Mouse (Mus musculus) embryonic facial prominence, embryonic 12.5 days (tissue): ENCODE results near the gene Efcab2. TPM values are rescaled to one million over a fixed set of nuclear protein-coding genes. Genes with fewer than 3 reads are reported as not detected.

Experiments used
- ATAC-seq: fragments of 200-750 bp; cut with Nextera tagmentation; 2 replicates; pipeline ENCODE4 v1.8.0; 2017; ENCODE audit not compliant: insufficient number of reproducible peaks, insufficient read depth, low FRiP score, low TSS enrichment
- H3K27ac ChIP-seq: fragments of 300-500 bp; sonication (generic); 2 replicates; pipeline ENCODE4 v1.5.1; 2016; ENCODE audit warnings: mild to moderate bottlenecking
- H3K27me3 ChIP-seq: fragments of 300-500 bp; sonication (generic); 2 replicates; pipeline ENCODE4 v1.6.1; 2016; ENCODE audit warnings: mild to moderate bottlenecking, moderate library complexity
- H3K36me3 ChIP-seq: fragments of 300-500 bp; sonication (generic); 2 replicates; pipeline ENCODE4 v1.6.1; 2016; ENCODE audit warnings: mild to moderate bottlenecking
- H3K4me1 ChIP-seq: fragments of 300-500 bp; sonication (generic); 2 replicates; pipeline ENCODE4 v1.6.1; 2016
- H3K4me2 ChIP-seq: fragments of 300-500 bp; sonication (generic); replicated peaks from 2 replicates; pipeline ENCODE4 v1.6.1; 2016; ENCODE audit warnings: mild to moderate bottlenecking, moderate library complexity
- H3K4me3 ChIP-seq: fragments of 300-500 bp; sonication (generic); 2 replicates; pipeline ENCODE4 v1.5.1; 2016; ENCODE audit warnings: mild to moderate bottlenecking
- H3K9ac ChIP-seq: fragments of 300-500 bp; sonication (generic); 2 replicates; pipeline ENCODE4 v1.6.1; 2016; ENCODE audit warnings: mild to moderate bottlenecking, moderate library complexity
- H3K9me3 ChIP-seq: fragments of 300-500 bp; sonication (generic); 2 replicates; pipeline ENCODE4 v1.6.1; 2016; ENCODE audit warnings: mild to moderate bottlenecking, moderate library complexity
- WGBS: fragments of 180-500 bp; shearing (Covaris S2); methylation state at CpG from one replicate; pipeline ENCODE4 v1.1.7; 2016; 5-methylcytosine and 5-hydroxymethylcytosine counted together
- polyA plus RNA-seq: library from polyadenylated mRNA; unstranded; fragments of >200 nt; fragmentation: Nextera tagmentation; extraction: Ambion mirVana; gene quantifications from 2 replicates; pipeline ENCODE4 v1.2.1, GENCODE M21; 2016

The Efcab2 gene
- polyA plus RNA-seq, 1 experiment from 2014 or later, result 5.8 TPM

DNA sequence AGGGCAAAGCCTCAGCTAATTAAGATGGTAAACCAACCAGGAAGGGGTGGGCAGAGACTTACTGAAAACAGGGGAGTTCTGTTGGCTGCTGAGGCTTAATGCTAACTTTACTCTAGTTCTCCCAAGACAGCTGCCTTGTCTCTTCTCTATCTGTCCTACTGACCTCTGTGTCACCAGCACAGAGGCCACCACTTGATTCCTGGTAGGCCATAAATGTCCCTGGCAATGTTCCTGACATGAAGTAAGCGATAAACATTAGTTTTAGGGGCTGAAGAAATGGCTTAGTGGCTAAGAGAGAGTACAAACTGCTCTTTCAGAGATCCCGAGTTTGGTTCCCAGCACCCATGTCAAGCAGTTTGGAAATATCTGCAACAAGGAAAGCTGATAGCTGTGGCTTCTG is 29.0 kb upstream of the Efcab2 start:
- H3K4me1 ChIP-seq, result no peaks in the 10 kb centered on the region
- no peak overlapping the region for H3K9ac ChIP-seq
- H3K27me3 ChIP-seq, result no peaks in the 10 kb centered on the region
- no peak for ATAC-seq
- H3K9me3 ChIP-seq, result no peaks in the 10 kb centered on the region
- no peak overlapping the region for H3K27ac ChIP-seq
- H3K4me3 ChIP-seq, result no peak overlapping the region
- WGBS, result 69% methylated on average over 2 of the region's 2 CpGs
- no peaks in the 10 kb centered on the region for H3K36me3 ChIP-seq
- H3K4me2 ChIP-seq, result no peak overlapping the region

DNA sequence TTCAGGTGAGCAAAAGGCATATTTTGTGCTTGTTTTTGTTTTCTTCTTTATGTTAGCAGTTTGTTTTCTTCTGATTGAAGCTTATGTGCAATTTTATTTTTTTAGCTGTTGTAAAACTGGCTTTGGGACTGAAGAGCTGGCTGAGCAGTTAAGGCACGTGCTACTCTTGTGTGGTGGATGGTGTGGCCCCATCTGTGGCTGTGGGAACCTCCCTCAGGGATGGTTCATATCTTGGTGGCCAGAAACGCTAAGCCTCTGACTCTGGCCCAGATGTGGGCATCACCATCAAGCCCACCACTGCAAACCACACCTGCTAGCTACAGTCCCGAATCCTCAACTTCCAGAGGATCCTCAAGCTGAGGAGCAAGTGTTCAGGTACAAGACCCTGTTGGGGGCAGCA is 27.8 kb upstream of the Efcab2 start:
- Histone ChIP-seq H3K27ac (no peak overlapping the region), H3K4me1 (no peaks in the 10 kb centered on the region), H3K27me3 (no peaks in the 10 kb centered on the region), H3K4me3 (no peak overlapping the region), H3K36me3 (no peaks in the 10 kb centered on the region), H3K9ac (no peak overlapping the region), H3K9me3 (no peaks in the 10 kb centered on the region), H3K4me2 (no peak overlapping the region)
- 77% methylated on average over 3 of the region's 3 CpGs for WGBS
- ATAC-seq, result no peak

DNA sequence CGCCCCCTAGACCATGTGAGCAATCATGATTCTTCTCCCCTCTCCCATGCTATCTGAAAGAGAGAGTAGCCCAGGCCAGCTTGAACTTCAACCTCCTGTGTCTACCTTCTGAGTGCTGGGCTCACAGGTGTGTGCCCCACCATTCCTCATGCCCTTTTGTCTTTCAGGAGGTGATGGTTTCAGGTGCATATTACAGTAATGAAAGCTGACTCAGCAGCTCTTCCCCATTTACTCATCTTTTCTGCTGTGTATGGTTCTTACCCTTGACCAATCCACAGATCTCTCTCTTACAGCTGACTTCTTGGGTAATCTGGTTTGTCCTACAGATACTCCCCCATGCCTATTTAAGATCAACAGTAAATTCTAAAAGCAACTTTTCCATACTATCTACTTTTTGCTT is 26.7 kb upstream of the Efcab2 start:
- Histone ChIP-seq H3K4me2 (no peak overlapping the region), H3K27ac (no peak overlapping the region), H3K4me1 (no peaks in the 10 kb centered on the region), H3K4me3 (no peak overlapping the region), H3K36me3 (no peaks in the 10 kb centered on the region), H3K27me3 (no peaks in the 10 kb centered on the region), H3K9ac (no peak overlapping the region), H3K9me3 (no peaks in the 10 kb centered on the region)
- WGBS, result 90% methylated on average over 1 of the region's 1 CpGs
- no peak for ATAC-seq

DNA sequence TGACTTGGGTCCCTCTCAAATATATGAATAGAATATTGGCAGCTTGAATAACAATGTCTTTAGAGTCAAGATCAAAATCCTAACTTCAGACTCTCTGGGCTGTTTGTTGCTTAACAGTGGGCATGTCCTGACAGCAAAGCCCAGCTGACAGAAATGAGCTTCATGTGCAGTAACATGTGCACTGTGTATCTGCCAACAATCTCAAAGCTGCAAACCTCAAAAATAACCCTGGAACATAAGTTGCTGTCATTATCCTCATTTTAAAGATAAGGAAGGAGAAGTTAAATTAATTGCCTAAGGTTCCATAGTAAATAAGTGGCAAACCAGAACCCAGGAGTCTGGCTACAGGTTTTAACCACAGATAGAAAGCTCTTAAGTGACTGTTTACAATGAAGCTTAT is 23.7 kb upstream of the Efcab2 start:
- Histone ChIP-seq H3K27ac (no peak overlapping the region), H3K27me3 (no peaks in the 10 kb centered on the region), H3K9me3 (no peaks in the 10 kb centered on the region), H3K36me3 (no peaks in the 10 kb centered on the region), H3K9ac (no peak overlapping the region), H3K4me1 (no peaks in the 10 kb centered on the region), H3K4me3 (no peak overlapping the region), H3K4me2 (no peak overlapping the region)
- no peak for ATAC-seq

DNA sequence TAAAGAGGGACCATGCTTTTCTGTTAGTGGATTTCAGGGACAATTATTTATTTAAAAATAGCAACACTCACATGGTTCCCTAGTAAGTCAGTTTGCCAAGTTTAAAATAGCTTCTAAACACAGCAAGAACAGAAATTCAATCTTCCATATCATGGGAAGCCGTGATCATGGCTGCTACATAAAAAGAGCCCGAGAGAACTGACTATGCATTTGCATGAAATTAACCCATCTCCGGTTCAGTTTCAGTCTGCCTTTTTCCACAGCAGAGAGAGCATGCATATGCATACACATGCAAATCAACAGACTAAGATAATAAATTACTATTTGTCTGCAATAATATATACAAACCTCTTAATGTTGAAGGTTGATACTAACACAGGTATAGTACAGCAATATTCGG is 17.1 kb upstream of the Efcab2 start:
- Histone ChIP-seq H3K27ac (no peak overlapping the region), H3K27me3 (no peaks in the 10 kb centered on the region), H3K4me3 (no peak overlapping the region), H3K4me1 (no peaks in the 10 kb centered on the region), H3K9ac (no peak overlapping the region), H3K9me3 (no peaks in the 10 kb centered on the region), H3K36me3 (no peaks in the 10 kb centered on the region), H3K4me2 (no peak overlapping the region)
- ATAC-seq, result no peak
- WGBS, result 75% methylated on average over 4 of the region's 4 CpGs

DNA sequence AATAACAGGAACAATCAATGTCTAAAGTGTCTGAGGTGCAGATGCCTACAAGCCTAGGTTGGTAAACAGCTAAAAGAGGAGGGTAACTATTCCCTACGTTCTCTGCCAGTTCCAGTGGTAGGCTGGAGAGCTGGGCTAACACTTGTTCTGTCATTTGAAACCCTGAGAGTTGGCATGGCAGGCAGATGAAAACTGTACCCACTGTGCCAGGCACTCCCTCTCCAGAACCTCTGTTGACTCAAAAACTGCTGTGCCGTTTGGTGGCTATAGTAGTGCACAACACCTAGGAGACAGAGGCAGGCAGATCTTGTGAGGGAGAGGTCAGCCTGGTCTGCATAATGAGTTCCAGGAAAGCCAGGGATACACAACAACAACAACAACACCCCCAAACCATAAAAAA is 16.5 kb upstream of the Efcab2 start:
- H3K36me3 ChIP-seq, result no peaks in the 10 kb centered on the region
- 83% methylated on average over 2 of the region's 2 CpGs for WGBS

DNA sequence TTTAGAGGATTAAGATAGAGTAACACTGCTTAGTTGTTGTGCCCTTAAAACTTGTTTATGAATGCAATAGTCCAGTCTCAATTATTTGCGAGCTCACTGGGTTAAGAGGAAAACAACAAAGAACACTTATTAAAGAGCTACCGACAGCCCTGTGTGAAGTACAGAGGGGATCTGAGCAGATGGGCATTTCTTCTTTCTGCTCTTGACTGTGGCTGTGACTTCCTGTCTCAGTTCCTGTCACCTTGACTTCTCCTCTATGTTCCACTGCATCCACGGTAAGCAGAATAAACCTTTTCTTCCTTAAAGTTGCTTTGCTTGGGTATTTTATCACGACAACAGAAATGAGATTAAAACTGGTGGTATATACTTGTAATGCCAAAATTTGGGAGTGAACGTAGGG is 12.9 kb upstream of the Efcab2 start:
- no peak overlapping the region for H3K4me3 ChIP-seq
- H3K9ac ChIP-seq, result no peak overlapping the region
- no peaks in the 10 kb centered on the region for H3K36me3 ChIP-seq
- no peak overlapping the region for H3K4me2 ChIP-seq
- H3K9me3 ChIP-seq, result no peaks in the 10 kb centered on the region
- no peak overlapping the region for H3K27ac ChIP-seq
- H3K27me3 ChIP-seq, result no peaks in the 10 kb centered on the region
- ATAC-seq, result no peak
- no peaks in the 10 kb centered on the region for H3K4me1 ChIP-seq
- WGBS, result 74% methylated on average over 5 of the region's 5 CpGs

More for the DNA sequence above, 16.5 kb upstream of the Efcab2 start:
- H3K4me2 ChIP-seq, result no peak overlapping the region
- no peak overlapping the region for H3K27ac ChIP-seq
- no peak overlapping the region for H3K9ac ChIP-seq
- H3K27me3 ChIP-seq, result no peaks in the 10 kb centered on the region
- no peak overlapping the region for H3K4me3 ChIP-seq
- ATAC-seq, result no peak
- H3K9me3 ChIP-seq, result no peaks in the 10 kb centered on the region
- H3K4me1 ChIP-seq, result no peaks in the 10 kb centered on the region

DNA sequence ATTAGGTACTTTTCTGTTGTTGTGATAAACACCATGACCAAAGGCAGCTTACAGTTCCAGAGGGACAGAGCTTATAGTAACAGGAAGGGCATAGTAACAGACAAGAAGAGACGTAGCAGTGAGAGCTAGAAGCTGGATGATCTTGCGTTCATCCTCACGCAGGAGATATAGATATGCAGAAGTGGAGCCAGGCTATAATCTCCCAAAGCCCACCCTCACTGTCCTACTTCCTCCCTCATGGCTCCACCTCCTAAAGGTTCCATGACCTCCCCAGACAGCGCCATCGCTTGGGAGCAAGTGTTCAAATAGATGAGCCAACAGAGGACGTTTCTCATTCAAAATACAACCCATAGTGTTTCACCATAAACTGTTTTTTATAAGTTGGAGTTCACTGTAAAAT is 10.8 kb upstream of the Efcab2 start:
- no peaks in the 10 kb centered on the region for H3K36me3 ChIP-seq
- H3K27me3 ChIP-seq, result no peaks in the 10 kb centered on the region
- no peak overlapping the region for H3K4me2 ChIP-seq
- no peak overlapping the region for H3K4me3 ChIP-seq
- WGBS, result 82% methylated on average over 6 of the region's 6 CpGs
- no peak overlapping the region for H3K27ac ChIP-seq
- no peak for ATAC-seq
- H3K4me1 ChIP-seq, result no peaks in the 10 kb centered on the region
- no peaks in the 10 kb centered on the region for H3K9me3 ChIP-seq
- no peak overlapping the region for H3K9ac ChIP-seq

DNA sequence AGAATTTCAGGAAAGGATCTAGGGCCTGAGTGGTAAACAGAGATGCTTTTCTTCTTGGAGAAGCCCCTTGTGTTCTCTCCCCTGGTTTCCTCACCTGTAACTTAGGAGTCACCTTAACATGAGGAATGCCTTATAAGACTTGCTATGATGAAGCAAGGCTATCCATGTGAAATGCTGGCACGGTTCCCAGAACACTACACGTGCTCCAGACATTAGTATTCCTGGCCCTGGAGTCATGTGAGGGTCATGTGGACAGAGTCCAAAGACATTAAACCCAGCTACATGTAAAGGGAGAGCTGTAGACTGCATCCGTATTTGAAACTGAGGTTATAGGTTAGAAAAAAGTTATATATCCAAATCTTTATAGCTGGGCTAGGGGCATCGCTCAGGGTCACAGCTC is 9.5 kb upstream of the Efcab2 start:
- Histone ChIP-seq H3K27me3 (no peaks in the 10 kb centered on the region), H3K4me3 (no peak overlapping the region), H3K27ac (no peak overlapping the region), H3K4me1 (no peaks in the 10 kb centered on the region), H3K9me3 (no peaks in the 10 kb centered on the region), H3K4me2 (no peak overlapping the region), H3K9ac (no peak overlapping the region), H3K36me3 (no peaks in the 10 kb centered on the region)
- ATAC-seq, result no peak
- WGBS, result 74% methylated on average over 4 of the region's 4 CpGs

DNA sequence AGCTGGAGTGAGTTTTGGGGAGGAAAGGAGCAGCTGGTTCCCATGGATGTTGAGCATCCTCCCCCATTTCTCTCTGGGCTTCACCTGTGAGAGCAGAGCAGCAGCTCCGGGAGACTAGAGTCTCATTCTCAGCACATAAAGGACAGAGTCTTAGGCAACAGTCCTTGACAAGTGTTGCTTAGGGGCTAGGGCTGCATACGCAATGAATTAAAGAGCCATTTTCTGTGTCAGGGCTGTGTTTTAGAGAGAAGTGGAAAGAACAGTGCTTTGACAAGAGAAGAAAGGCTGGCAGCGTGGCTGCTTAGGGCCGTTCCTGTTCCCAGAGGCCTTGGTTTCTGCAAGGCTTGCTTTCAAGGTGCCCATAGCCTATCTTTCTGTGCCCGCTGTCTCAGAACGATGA is 6.0 kb upstream of the Efcab2 start:
- no peak overlapping the region for H3K27ac ChIP-seq
- H3K9ac ChIP-seq, result no peak overlapping the region
- ATAC-seq, result no peak
- H3K4me3 ChIP-seq, result no peak overlapping the region
- H3K9me3 ChIP-seq, result no peaks in the 10 kb centered on the region
- no peak overlapping the region for H3K4me2 ChIP-seq
- no peaks in the 10 kb centered on the region for H3K27me3 ChIP-seq
- H3K36me3 ChIP-seq, result no peaks in the 10 kb centered on the region
- 70% methylated on average over 6 of the region's 6 CpGs for WGBS
- no peaks in the 10 kb centered on the region for H3K4me1 ChIP-seq

DNA sequence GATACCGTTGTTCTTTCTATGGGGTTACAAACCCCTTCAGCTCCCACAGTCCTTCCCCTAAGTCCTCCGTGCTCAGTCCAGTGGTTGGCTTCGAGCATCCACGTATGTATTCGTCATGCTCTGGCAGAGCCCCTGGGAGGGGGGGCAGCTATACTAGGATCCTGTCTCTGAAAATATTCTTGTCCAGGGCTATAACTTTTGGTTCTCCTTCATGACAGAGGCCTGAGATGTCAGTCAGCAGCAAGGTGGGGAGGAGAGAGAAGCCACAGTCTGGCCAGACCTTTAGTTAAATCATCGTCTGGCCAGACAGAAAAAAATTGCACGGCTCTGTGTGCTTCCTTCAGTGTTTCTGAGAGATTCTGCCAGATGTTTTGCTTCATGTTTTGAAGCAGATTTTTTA is 5.2 kb upstream of the Efcab2 start:
- no peaks in the 10 kb centered on the region for H3K4me1 ChIP-seq
- WGBS, result 54% methylated on average over 7 of the region's 7 CpGs
- H3K36me3 ChIP-seq, result no peaks in the 10 kb centered on the region
- no peak overlapping the region for H3K27ac ChIP-seq
- H3K27me3 ChIP-seq, result no peaks in the 10 kb centered on the region
- no peaks in the 10 kb centered on the region for H3K9me3 ChIP-seq
- ATAC-seq, result no peak
- no peak overlapping the region for H3K9ac ChIP-seq
- no peak overlapping the region for H3K4me3 ChIP-seq
- H3K4me2 ChIP-seq, result no peak overlapping the region

DNA sequence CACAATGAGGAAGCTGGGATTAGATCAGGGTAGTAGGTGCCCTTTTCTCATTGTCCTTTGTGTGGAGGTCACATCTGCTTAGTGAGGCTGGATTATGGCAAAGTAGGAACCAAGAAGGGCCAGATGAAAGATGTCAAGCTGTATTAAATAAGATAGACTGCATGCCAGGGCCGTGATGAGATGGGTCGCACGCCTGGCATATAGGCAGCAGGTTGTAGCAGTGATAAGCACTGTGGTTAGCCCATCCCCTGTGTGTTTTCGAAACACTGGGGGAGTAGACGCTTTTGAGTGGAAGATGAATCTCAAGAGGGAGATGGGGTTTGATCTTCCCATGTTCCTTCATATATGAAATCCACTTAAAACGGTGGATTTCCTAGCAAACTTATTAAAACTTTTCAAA is 3.9 kb upstream of the Efcab2 start:
- Histone ChIP-seq H3K4me1 (no peaks in the 10 kb centered on the region), H3K4me3 (no peak overlapping the region), H3K27me3 (no peaks in the 10 kb centered on the region), H3K36me3 (no peaks in the 10 kb centered on the region), H3K9ac (no peak overlapping the region), H3K9me3 (no peaks in the 10 kb centered on the region), H3K27ac (no peak overlapping the region), H3K4me2 (no peak overlapping the region)
- WGBS, result 94% methylated on average over 6 of the region's 6 CpGs
- ATAC-seq, result no peak

DNA sequence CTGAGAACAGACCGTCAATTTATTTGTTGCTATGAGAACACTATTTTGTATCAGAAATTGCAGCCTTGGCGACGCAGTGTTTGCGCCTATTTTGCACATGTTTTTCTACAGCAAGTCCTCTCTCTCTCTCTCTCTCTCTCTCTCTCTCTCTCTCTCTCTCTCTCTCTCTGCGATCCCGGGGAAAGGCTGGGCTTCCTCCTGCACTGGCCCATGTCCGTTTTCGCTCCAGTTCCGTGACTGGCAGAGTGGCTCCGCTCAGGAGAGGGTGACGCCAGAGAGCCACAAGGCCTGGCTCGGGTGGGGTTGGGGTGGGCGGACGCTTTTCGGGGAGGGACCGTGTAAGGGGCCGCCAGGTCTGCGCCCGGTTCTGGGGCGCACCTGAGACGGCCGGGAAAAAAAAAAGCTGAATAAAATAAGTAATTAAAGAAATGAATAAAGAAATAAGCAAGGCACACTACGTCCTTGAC is 407 bp upstream of the Efcab2 start:
- H3K27me3 ChIP-seq, result no peaks in the 10 kb centered on the region
- no peaks in the 10 kb centered on the region for H3K4me1 ChIP-seq
- H3K9me3 ChIP-seq, result no peaks in the 10 kb centered on the region
- H3K4me3 ChIP-seq, result peak overlapping the region; percentile 71
- H3K9ac ChIP-seq, result peak overlapping the region; percentile 93
- H3K36me3 ChIP-seq, result no peaks in the 10 kb centered on the region
- peak overlapping the region; percentile 100 for H3K27ac ChIP-seq
- under 1% methylated on average over 23 of the region's 23 CpGs for WGBS
- peak; percentile 83 for ATAC-seq
- peak overlapping the region; percentile 49 for H3K4me2 ChIP-seq
